Mouse (Mus musculus): ENCODE results near the gene Gpn2.
A peak's percentile ranks its signal among the peaks of the same experiment; 100 is the strongest.

Gene Gpn2

DNA sequence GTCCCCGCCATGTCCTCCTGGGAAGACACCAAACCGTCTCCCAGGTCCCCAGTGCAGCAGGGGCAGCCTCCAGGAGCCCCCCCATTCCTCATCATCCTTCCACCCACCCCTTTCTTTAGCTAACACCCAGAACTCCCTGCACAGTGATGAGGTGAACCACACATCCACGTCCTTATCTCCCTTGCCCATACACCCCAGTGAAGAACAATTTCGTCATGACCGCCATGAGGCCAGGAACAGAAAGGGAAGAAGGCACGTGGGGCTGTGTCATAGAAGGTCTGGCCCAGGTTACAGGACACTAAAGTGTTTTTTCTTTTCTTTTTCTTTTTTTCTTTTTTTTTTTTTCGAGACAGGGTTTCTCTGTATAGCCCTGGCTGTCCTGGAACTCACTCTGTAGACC lies 40.7 kb downstream of the Gpn2 start:
- peak; percentile 63 to 67 for DNase-seq (ENCODE audit: low spot score in 2 of 2)

DNA sequence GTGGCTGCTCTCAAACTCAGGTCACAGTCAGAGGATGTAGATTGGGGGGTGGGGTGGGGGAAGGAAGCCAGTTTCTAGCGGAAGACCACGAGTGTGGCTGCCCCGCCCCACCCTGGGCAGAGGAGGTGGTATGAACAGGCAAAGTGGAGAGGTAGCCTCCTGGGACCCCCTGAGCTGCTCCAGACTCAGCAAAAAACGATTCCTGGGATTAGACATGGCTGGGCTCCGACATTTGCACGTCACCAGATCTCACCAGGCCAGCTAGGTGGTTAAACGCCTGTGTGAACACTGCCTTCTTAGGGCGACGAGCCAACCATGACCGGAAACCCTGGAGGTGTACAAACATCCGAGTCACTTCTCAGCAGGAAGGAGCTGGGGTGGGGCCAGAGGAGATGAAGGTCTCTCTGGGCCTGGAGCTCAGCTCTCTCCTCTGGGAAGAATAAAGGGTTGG lies 41.5 kb downstream of the Gpn2 start:
- peak; percentile 84 to 86 for DNase-seq (ENCODE audit: low spot score in 2 of 2)

DNA sequence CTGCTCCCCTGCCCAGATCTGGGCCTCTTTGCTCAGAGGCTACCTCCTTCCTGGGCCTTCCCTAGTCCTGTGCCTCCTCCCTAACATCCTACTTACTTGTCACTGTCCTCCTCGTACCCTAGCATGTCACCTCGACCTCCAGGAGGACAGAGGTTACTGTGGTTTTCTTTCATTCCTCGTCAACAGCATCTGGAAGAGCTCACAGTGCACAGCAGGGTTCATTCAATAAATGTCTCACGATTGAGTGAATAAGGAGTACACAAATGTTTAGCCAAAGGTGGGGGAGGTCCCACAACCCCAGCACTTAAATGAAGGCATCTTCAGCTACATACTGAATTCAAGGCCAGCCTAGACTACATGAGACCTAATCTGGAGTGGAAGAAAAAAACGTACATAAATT lies 42.1 kb downstream of the Gpn2 start:
- no peak for DNase-seq (ENCODE audit: low spot score in 2 of 2)

DNA sequence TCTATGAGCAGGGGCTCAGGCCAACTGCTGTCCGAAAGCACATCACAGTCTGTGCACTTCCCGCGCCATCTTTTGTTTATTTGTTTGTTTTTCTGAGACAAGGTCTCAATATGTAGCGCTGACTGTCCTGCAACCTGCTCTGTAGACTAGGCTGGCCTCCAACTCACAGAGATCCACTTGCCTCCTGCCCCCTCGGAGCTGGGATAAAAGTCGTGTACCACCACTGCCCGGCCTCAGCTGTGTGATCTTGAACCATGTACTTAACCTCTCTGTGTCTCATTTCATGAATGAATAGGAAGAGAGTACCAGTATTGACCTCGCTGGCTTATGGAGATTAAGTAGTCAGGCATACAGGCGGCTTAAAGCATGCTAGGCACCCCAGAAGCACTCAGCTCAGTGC lies 42.5 kb downstream of the Gpn2 start:
- DNase-seq (ENCODE audit: low spot score in 2 of 2): no peak

DNA sequence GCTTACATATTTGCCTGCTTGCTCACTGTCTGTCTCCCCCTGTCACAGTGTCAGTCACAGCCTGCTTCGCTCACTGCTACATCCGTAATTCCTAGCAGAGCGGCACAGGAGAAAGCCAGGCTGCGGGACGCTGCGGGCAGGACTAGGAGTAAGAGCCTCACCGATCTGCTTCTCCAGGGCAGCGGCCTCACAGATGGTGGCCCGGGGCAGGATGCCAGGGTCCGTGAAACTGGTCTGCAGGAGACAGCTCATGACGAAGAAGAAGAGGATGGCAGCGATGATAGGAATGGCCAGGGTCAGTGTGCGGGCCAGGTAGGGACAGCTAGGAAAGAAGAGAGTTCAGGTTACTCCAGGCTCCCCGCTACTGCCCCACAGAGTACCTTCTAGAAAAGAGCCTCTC lies 42.9 kb downstream of the Gpn2 start:
- DNase-seq (ENCODE audit: low spot score in 2 of 2): no peak

DNA sequence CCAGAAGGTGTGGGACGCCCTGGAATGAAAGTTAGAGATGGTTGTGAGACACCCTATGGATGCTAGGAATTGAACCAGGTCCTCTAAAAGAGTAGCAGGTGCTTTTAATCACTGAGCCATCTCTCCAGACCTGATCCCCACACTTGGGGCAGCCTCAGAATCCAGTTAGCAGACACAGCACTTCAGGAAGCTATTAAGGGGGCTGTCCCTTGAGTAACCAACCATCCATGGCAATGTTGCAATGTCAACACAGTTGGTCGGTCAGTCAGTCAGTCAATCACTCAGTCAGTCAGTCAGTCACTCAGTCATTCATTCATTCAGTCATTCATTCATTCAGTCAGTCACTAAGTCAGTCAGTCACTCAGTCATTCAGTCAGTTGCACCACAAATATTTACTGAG lies 44.4 kb downstream of the Gpn2 start:
- peak in 1 of 2 experiments; percentile 19 for DNase-seq (ENCODE audit: low spot score in 2 of 2)

DNA sequence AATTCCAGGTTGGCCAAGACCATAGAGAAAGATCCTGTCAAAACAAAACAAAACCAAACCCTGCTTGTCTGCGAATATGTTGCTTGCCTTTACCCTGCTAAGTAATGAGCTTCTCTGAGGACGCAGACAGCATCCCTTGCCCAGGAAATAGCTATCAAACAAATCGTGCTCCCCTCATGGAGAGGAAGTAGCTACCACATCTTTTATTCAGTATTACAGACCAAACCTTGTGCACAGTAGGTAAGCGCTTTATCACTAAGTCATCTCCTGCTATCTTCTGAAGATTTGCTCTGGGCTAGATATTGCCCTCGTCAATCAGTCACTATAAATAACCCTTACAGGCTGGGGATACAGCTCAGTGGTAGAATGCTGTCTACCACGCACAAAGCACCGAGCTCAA lies 45.0 kb downstream of the Gpn2 start:
- DNase-seq (ENCODE audit: low spot score in 2 of 2): no peak

DNA sequence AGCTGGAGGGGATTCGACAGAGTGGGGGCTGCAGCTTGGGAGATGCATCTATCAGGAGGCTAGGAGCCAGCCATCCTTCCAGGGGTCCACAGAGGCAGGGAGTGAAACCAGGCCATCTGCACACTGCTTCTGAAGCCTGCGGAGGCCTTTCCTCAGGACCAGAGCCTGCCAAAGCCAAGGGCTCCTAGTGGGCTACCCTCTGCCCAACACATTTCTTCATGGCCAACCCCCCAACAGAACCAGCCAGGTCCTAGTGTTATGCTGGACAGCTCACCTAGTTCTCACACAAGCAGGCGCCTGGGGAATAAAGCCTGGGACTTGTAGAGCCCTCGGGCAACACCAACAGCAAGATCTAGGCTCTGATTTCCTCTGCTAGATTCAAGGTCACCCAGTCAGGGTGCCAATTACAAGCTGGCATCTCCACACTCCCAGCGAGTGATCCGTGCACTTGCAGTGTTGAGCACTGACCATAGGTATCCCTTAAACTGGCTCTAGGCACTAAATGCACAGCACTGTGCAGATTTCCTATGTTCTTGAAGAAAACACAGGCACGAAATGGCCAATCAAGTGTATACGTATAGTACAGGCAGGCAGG lies 46.3 kb downstream of the Gpn2 start:
- DNase-seq (ENCODE audit: low spot score in 2 of 2): no peak

DNA sequence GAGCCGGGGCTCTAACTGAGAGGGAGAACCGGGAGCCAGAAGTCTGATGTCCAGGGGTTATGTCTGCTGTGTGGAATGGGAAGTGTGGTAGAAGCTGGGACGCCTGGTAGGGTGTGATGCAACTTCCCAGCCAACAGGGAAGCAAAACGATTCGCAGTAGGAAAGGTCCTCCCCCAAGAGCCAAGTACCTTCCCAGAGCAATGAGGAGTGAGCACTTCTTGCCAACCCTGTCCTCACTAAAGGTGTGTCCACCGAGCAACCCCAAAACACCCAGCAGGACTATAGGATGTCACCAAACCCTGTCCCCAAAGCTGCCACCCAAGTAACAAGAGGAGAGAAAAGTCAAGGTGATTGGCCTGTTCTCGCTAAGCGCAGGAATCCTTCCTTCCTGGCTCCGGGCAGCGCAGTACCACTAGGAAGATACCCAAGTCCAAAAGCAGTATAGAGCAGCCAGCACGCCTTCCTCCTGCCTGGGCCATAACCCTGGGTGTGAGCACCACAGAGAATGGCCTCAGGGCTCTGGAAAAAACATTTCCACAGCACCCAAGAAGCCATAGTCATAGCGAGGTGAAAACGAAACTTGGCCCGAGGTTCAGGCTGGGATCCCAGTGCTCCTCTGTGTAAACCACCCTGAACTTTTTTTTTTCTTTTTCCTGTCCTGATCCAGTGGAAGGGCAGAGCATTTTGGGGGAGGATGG lies 47.1 kb downstream of the Gpn2 start:
- no peak for DNase-seq (ENCODE audit: low spot score in 2 of 2)

DNA sequence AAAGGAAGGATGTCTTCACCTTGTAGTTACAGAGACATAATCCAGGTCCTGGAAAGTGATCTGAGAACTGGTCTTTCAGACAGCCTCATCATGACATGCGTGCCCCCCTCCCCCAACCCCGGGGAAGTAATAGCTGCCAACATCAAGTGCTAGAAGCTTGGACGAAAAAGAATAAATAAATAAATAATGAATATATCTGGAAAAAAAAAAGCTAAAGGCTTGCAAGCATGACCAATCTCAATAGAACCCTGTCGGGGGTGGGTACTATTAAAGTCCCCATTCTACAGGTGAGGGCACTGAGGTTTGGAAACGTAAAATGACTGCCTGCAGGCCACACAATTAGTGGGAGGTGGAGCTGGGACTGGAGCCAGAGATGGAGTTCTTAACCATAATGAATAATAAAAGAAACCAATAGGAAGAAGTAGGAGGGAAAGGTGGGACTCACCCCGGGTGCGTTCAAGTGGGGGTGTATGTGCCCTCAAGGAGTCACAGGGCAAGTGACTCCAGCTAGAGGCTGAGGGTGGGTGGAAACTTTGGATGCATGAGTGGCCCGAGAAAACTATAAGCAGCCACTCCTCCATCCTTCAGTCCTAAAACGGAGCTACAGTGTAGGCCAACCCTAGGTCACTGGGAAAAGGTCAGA lies 47.7 kb downstream of the Gpn2 start:
- DNase-seq (ENCODE audit: low spot score in 2 of 2): peak in 1 of 2 experiments; percentile 48

DNA sequence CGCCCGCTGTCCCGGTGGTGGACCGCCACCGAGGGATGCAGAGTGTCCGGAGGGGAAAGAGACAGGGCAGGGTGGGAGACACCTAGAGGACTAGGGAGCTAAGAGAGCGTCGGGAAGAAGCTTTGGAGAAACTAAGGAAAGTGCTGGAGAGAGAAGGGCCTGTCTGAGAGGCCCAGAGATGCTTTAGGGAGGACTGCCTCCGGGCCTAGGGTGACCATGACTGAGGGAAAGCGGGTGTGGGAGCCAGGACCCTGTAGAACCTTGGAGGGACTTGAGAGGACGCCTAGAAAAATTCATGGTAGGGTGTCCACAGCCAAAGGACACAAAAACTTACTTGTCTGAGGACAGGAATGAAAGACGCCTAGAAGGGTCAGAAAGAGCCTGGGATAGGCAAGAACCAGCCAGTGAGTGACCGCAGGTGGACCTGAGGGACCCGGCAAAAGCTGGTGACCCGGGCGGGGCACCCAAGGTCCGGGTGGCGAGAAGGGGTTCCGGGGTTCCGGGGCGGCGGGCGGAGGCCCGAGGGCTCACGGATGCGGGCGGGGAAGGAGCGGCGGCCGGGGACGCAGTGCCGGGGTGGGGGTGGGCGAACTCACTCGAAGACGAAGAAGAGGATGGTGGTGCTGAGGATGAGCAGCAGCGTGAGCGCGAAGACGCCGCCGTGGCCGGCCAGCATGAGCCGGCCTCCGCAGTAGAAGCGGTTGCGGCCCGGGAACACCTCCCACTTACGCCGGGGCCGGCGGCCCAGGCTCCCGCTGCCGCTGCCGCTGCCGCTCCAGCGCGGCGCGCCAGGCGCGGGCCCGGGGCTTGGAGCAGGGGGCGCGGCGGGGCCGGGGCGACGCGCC lies 48.5 kb downstream of the Gpn2 start:
- DNase-seq (ENCODE audit: low spot score in 2 of 2): peak; percentile 21 to 34

DNA sequence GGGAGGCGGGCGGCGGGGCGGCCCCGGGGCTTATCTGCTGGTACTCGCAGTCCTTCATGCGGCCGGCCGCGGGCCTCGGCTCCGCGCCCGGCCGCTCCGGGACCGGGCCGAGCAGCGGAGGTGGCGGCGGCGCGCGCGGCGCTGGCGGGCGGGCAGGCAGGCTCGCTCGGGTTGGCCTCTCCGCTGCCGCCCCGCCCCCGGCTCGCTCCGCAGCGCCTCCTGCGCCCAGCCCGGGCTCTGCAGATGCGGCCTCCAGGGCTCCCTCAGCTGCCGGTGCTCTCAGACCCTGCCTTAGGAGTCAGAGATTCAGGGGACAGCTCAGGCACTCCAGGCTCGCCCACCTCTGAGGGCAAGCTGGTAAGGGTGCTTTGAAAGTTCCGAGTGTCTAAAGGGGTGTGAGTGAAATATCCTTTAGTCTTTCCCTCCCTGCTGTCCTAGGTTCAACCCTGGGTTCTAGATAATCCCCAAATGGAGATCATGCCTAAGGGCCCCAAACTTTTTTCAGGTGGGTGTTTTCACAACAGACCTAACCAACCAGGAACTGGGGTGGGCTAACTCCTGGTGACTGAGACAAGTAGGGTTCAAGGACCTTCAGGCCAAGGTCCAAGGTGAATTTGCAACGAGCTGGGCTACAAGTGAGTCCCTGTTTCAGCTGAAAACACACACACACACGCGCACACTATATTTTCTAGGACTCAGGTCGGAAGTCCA lies 49.3 kb downstream of the Gpn2 start:
- peak; percentile 80 to 88 for DNase-seq (ENCODE audit: low spot score in 2 of 2)

DNA sequence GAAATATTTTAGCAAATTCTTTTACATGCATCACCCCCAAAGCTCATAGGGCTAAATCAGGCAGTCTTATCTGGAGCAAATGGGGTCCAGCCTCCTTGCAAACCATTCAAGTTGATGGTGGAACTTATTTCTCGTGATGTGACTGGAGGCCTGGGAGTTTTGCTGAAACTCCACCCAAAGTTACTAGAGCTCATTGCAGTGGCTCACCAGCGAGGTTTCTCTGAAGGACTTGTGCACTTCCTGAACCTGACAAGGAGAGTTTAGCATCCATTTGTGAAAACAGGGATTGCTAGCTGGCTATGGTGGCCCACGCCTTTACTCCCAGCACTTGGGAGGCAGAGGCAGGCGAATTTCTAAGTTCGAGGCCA lies 49.9 kb downstream of the Gpn2 start:
- no peak for DNase-seq (ENCODE audit: low spot score in 2 of 2)

Data from natural killer cell, adult 2 months (primary cell).